ENCODE assay signal across 10 mouse cellular contexts in genomic region chr9:84112842-84113568, GRCm38 (mm10).
DNase-seq lines count a peak whose midpoint lies in the region; ATAC-seq lines count a peak whose summit lies in the region.
"Had no signal": no experiment of that assay in that cellular context is flagged by ENCODE, and none has a peak within 500 bp of the region (broad histone marks: within the 10 kb centered on the region; RNA-seq: fewer than 3 reads in every experiment).

No protein-coding gene starts in this region.

- H3K27me3 ChIP-seq in heart, embryonic 16.5 days (ENCODE audit: control insufficient read depth, insufficient read depth, low read length) = no peaks in the 10 kb centered on the region
- no peaks in the 10 kb centered on the region for H3K27me3 ChIP-seq in erythroblast, embryonic 14.5 days (ENCODE audit: control insufficient read depth)
- H3K27me3 ChIP-seq in megakaryocyte, embryonic 14.5 days (replicated peaks) = no peaks in the 10 kb centered on the region

- H3K4me1 ChIP-seq in heart, embryonic 16.5 days (ENCODE audit: control insufficient read depth, insufficient read depth, low read length) = peaks cover 12% of the 10 kb centered on the region
- H3K4me1 ChIP-seq in erythroblast, embryonic 14.5 days (ENCODE audit: control insufficient read depth) = peaks cover 28% of the 10 kb centered on the region
- H3K4me1 ChIP-seq in megakaryocyte, embryonic 14.5 days = peaks cover 20% of the 10 kb centered on the region

- no peak for DNase-seq in heart, postnatal 25 days (ENCODE audit: low spot score)
- DNase-seq in MN1 (ENCODE audit: low spot score) = peak; percentile 27
- no peak for DNase-seq in cerebellum, adult 11 months
- no peak for DNase-seq in frontal cortex, postnatal 36 days (ENCODE audit: low spot score in 2 of 2)
- no peak for DNase-seq in right cerebral cortex, postnatal 10 days (ENCODE audit: low spot score in 2 of 2)
- DNase-seq: kidney, postnatal 14 days; thymus, adult 18-20 months had no signal

- WGBS in heart, embryonic 16.5 days = 38% methylated on average over 12 of the region's 12 CpGs

- H3K4me3 ChIP-seq in heart, embryonic 16.5 days (ENCODE audit: low read length) = no peak overlapping the region
- peak overlapping the region; percentile 38 for H3K4me3 ChIP-seq in erythroblast, embryonic 14.5 days (replicated peaks)
- peak overlapping the region; percentile 60 for H3K4me3 ChIP-seq in megakaryocyte, embryonic 14.5 days (replicated peaks)

- H3K36me3 ChIP-seq in heart, embryonic 16.5 days (ENCODE audit: control insufficient read depth, insufficient read depth) = no peaks in the 10 kb centered on the region
- no peaks in the 10 kb centered on the region for H3K36me3 ChIP-seq in erythroblast, embryonic 14.5 days (ENCODE audit: control insufficient read depth)
- no peaks in the 10 kb centered on the region for H3K36me3 ChIP-seq in megakaryocyte, embryonic 14.5 days (replicated peaks; ENCODE audit: low read length)

- no peaks in the 10 kb centered on the region for H3K9me3 ChIP-seq in heart, embryonic 16.5 days (replicated peaks; ENCODE audit: control insufficient read depth, low read length)
- no peaks in the 10 kb centered on the region for H3K9me3 ChIP-seq in erythroblast, embryonic 14.5 days (ENCODE audit: control insufficient read depth, low read length)
- no peaks in the 10 kb centered on the region for H3K9me3 ChIP-seq in megakaryocyte, embryonic 14.5 days

- peak; percentile 41; the same call in 1 of the 2 replicates for ATAC-seq in heart, embryonic 16.5 days (replicated peaks; ENCODE audit: extremely low read depth, insufficient read depth, low FRiP score)

- no peak overlapping the region for H3K9ac ChIP-seq in heart, embryonic 16.5 days (ENCODE audit: low read length)

- H3K4me2 ChIP-seq in heart, embryonic 16.5 days (ENCODE audit: low read depth, low read length) = peak overlapping the region; percentile 28; the same call in 1 of the 2 replicates

- intact Hi-C loops in heart, postnatal 25 days (cut with DNase I) = no loop called here

- H3K27ac ChIP-seq in heart, embryonic 16.5 days (ENCODE audit: low read length) = 0 out of 2 replicates have a peak overlapping the region, but pooled peaks have one; percentile 28
